Mouse (Mus musculus): ENCODE measurements at regions not wholly inside any gene's neighbourhood (a gene's known extent, or its start where the extent isn't known, plus 50 kb on each side); places are given as distances from the start of the nearest gene placed in this dataset.

DNA sequence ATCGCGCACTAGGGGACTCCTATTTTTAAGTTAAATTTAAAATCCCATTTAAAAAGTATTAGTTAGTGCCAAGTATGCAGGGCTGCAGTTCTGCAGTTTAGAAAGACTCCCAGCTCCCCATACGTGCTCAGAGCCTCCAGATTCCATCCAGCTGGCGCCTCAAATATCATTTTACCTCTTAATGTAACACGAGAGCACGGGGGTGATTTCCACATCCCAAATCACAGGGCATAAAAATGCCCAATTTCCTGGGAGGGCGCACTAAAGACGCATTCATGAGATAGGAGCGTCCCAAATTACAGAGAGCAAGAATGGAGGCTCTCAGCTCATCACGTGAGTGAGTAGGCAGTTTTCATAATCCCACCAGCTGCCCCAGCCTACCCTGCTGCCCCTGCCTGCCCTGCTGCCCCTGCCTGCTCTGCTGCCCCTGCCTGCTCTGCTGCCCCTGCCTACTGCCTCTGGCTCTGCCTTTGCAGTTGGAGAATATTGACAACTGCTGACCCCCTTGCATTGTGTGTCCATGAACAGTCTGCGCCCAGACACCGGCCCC lies 414.1 kb downstream of the Ajap1 start:
- TF ChIP-seq BHLHE40 (IDR thresholded peaks at IDR 0.05; ENCODE audit: borderline replicate concordance, low read depth, low read length) = no peak
- no peak for TF ChIP-seq CTCF (IDR thresholded peaks at IDR 0.05 in 2 of 3, conservative IDR thresholded peaks at IDR 0.05 in 1 of 3; ENCODE audit: control insufficient read depth in 1 of 3, insufficient read depth in 1 of 3, low read depth in 2 of 3, low read length in 3 of 3, poor library complexity in 1 of 3, severe bottlenecking in 1 of 3)
- TF ChIP-seq EP300 (IDR thresholded peaks at IDR 0.05; ENCODE audit: low read depth in 1 of 2, low read length in 2 of 2) = no peak
- no peak for TF ChIP-seq POLR2A (IDR thresholded peaks at IDR 0.05; ENCODE audit: control insufficient read depth in 1 of 2, insufficient read depth in 1 of 2, low read depth in 1 of 2, low read length in 2 of 2, poor library complexity in 1 of 2)
- no peak for TF ChIP-seq HCFC1 (IDR thresholded peaks at IDR 0.05; ENCODE audit: low read depth, low read length)
- TF ChIP-seq ZMIZ1 (IDR thresholded peaks at IDR 0.05; ENCODE audit: low read depth, low read length) = no peak
- TF ChIP-seq ZNF384 (IDR thresholded peaks at IDR 0.05; ENCODE audit: low read depth, low read length) = no peak
- TF ChIP-seq USF1 (IDR thresholded peaks at IDR 0.05; ENCODE audit: low read depth, low read length) = no peak
- TF ChIP-seq CHD1 (IDR thresholded peaks at IDR 0.05; ENCODE audit: low read depth, low read length) = no peak
- no peak for TF ChIP-seq JUND (IDR thresholded peaks at IDR 0.05; ENCODE audit: low read depth, low read length)
- TF ChIP-seq NRF1 (IDR thresholded peaks at IDR 0.05; ENCODE audit: insufficient read depth, low read depth, low read length, poor library complexity, severe bottlenecking) = no peak
- TF ChIP-seq CHD2 (IDR thresholded peaks at IDR 0.05; ENCODE audit: low read length) = no peak
